Mouse (Mus musculus) embryonic stem cell, embryonic (primary cell): ENCODE data around the gene Tmem198b.

Experiments used
- CTCF ChIA-PET, 4 experiments: fragments of 300-600 bp in 2 of 4; fragments of 350-600 bp in 2 of 4; sonication (Branson Sonifier 250); formaldehyde crosslinking; loops; one replicate each; lab custom pipeline; 2022; ENCODE audit warnings: inconsistent platforms in 2 of 4; lab: Charles Lee
- POLR2A ChIA-PET, 4 experiments: fragments of 300-600 bp in 2 of 4; fragments of 350-600 bp in 2 of 4; sonication (Branson Sonifier 250); formaldehyde crosslinking; loops; one replicate each; lab custom pipeline; 2022; ENCODE audit warnings: antibody characterized with exemption in 4 of 4, inconsistent platforms in 1 of 4; lab: Charles Lee

The Tmem198b gene

GRCm38 (mm10) chr10:128778441-128778840 is 25.7 kb downstream of the Tmem198b start:
- ChIA-PET CTCF (no interaction called here), POLR2A (interaction anchor here in 1 of 4 experiments (1.0 to 1.1 kb wide), 2 partner anchors 11 to 27 kb away, joined by 3 to 6 read pairs; no protein-coding TSS in a partner anchor)

GRCm38 (mm10) chr10:128773685-128774084 is 30.5 kb downstream of the Tmem198b start:
- CTCF ChIA-PET = interaction anchor here (0.5 to 2.4 kb wide), 56 partner anchors 9 to 1999 kb away, joined by 3 to 20 read pairs (median 4); partner anchors contain the start of genes Tmem198b (in 3 of the 4), Dgka (in 1 of the 4), Dnajc14 (in 1 of the 4) and Olfr825 (in 1 of the 4)

DNA sequence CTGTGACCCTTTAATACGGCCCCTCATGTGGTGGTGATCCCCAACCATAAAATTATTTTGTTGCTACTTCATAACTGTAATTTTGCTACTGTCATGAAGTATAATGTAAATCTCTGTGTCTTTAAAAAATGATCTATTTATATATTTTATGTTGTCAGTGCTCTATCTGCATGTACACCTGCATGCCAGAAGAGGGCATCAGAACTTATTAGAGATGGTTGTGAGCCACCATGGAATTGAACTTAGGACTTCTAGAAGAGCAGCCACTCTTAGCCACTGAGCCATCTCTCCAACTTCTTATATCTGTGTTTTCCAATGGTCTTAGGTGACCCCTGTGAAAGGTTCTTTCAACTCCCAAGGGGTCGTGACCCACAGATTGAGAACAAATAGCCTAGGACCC is 31.3 kb downstream of the Tmem198b start:
- CTCF ChIA-PET = interaction anchor here (0.7 to 2.4 kb wide), 24 partner anchors 8 to 332 kb away, joined by 3 to 20 read pairs (median 4); partner anchors contain the start of gene Tmem198b (in 1 of the 4)
- POLR2A ChIA-PET = interaction anchor here in 2 of 4 experiments (0.7 to 2.9 kb wide), 18 partner anchors 8 to 225 kb away, joined by 3 to 17 read pairs (median 4); partner anchors contain the start of genes Dnajc14 (in 1 of the 2), Mmp19 (in 1 of the 2), Ormdl2 (in 1 of the 2) and Pa2g4 (in 1 of the 2)

More at GRCm38 (mm10) chr10:128773685-128774084, 30.5 kb downstream of the Tmem198b start:
- POLR2A ChIA-PET = interaction anchor here (0.5 to 2.9 kb wide), 32 partner anchors 8 to 341 kb away, joined by 3 to 17 read pairs (median 4); partner anchors contain the start of genes Dgka (in 1 of the 4), Dnajc14 (in 1 of the 4), Gdf11 (in 1 of the 4) and Mmp19 (in 1 of the 4)
